Mouse (Mus musculus) gastrocnemius, postnatal 10 days (tissue): Measurements from ENCODE around the gene Itpkb. TPM values are rescaled to one million over a fixed set of nuclear protein-coding genes. Genes with fewer than 3 reads are reported as not detected.

Experiments
- DNase-seq: peaks from one replicate; pipeline ENCODE4 v3.0.0; 2021; ENCODE audit warnings: mixed read lengths
- total RNA-seq, 2 experiments: library from RNA; stranded (reverse); gene quantifications; 2 replicates each; pipeline ENCODE4 v1.2.3; 2021

Itpkb gene
- total RNA-seq, 2 experiments from 2014 or later, result 30.1 to 38.7 TPM

DNA sequence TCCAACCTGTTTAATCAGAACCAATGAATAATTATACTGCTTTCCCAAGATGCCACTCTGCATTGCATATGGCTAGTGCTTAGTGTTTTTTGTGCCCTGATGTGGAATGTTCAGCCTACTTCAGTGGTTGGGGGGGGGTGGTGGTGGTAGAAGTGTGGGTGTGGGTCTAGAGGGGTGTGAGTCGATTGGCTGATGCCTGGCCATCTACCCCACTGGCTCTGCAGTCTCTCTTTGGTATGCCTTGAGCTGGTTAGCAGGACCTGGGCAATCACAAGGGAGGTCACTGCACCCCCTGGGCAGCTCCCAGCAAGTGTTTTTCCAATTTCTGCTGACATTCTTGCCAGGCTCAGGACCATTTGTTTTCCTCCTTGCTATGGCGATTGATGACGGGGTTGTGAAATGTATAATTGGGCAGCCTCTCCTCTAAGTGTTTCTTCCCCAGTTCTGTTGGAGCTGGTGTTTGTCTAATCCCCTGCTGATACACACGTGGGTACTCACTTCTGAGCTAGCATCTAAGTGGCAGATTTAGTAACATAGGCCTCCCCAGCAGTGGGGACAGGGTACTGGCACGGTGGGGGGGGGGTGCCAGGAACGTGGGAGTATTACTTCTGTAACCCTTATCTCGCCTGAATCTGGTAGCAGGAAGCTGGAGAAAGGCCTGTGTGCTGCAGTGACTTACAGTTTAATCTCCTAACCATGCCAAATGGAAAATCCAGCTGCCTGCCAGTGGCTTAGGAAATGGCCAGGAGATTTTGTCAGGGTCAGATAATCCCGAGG lies 13.3 kb downstream of the Itpkb start:
- DNase-seq, result no peak

DNA sequence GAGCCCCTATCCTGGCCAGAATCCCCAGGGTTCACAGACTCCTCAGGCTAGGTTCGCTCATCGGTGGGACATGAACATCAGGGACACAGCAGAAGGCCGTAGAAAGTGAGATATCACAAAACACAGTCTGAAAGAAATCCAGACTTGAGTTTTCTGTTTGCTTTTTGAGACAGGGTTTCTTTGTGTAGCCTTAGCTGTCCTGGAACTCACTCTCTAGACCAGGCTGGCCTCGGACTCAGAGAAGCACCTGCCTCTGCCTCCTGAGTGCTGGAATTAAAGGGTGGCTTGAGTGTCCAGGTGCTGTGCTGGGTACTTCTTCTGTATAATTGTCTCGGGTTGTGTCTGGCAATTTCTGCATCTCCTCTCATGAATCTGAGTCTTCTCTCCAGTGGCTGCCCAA lies 14.8 kb downstream of the Itpkb start:
- DNase-seq, result no peak

DNA sequence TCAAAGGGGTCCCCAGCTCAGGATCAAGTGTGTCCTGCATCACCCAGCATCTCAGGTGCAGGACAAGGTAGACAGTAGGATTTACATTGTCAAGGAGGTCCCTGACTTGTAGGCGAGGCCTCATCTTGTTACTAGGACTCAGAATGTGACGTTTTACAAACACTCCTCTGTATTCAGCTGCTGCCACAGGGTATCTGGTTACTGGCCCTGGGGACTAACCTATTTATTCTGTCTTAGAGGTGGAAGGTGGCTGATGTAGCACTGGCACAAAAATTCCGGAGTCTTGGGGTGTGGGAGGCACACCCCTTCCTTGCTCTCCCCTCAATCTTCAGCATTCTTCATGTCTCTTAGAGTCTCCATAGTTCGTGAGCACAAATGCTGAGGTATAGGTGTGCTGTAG lies 16.8 kb downstream of the Itpkb start:
- DNase-seq, result no peak

DNA sequence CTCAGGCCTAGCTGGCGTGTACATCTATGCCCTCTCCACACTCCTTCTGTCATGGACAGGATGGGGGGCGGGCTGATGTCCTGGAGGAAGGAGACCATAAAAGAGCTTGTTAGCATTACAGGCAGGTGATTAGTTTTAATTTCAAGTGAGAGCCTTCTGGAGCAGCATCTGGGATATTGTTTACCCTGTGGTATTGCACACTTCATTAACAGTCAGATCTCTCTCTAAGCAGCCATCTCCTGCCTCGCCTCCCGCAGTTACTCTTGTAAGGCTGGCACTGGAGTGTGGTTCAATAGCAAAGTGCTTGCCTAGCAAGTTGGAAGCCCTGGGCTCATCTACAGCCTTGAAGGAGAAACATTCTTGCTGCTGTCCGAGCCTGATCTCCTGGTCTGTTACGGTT lies 17.6 kb downstream of the Itpkb start:
- DNase-seq, result no peak

DNA sequence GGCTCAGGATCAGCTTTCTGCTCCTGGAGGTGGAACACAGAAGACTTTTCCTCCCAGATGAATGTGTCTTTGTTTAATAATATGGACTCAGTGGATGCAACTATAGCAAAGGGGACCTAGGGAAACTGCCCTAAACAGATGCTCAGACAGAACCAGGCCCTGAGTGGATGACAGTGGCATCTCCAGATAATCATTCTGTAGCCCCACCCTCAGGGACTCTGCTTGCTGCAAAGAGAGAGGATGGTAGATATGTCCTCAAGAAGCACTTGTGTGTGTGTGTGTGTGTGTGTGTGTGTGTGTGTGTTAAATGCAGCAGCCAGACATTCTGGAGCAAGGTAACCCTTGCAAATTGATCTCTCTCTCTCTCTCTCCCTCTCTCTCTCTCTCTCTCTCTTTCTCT lies 18.8 kb downstream of the Itpkb start:
- no peak for DNase-seq

DNA sequence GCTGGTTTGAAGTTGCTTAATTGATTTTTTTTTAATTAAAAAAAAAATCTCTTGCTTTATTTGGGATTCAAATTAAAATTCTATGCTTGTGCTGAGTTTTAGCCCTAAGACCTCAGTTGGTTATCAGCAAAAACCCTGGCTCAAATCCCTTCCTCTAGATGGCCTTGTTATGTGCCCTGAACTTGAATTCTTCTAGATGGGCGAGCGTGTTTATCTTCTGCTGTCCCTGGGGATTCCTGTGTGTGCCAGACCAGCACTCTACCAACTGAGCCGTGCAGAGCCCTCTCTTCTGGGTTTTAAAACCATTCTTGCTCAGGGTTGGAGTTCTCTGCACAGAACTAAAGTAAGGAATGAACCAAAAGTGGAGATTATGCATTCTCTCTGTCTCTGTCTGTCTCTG lies 22.0 kb downstream of the Itpkb start:
- no peak for DNase-seq

DNA sequence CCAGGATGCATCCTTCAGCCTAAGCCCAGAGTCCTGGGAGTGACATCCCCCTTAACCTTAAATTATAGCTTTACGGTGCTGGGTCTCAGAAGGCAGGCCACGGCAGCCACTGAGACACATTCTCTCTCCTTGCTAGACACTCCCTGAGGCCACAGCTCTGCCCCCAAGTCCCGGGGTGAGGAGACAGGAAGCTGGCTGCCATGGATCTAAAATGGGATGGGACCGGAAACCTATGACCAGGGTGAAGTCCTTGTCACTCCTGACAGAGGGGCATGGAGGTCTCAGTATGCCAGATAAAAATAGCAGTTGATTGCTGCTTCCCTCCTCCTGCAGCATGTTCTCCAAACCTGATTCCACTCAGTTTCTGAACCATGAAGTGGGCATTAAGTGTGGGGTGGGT lies 23.8 kb downstream of the Itpkb start:
- DNase-seq, result no peak

DNA sequence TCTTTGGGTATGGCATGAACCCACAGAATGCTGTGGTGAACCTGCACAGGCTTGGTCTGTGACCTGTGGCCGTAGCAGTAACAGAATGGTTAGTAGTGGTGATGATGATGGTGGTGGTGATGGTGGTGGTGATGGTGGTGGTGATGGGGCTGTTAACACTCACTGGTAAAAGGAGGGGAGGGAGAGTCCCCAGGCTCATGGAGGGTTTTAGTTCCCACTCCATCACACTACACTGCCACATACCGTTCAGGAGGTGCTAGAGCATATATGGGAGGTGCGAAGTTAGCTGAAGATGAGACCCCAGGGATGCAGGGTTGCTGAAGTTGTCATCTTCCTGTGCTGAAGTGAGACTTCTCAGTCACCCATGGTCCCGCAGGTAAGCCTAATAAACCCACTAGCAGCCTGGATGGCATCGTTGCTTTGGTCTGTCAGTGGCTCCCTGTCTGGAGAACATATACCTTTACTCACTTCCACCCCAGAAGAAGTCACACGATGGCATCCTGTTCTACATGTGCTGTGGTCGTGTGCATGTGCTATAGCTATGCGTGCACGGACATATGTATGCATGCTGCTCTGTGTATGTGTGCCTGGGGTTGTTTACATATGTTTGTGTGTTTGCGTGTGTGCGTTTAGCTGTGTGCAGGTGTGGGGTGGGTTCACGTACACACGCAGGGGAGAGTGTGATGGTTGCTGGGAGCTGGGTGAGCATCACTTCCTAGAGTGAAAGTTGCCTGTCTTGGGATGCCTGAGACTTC lies 24.9 kb downstream of the Itpkb start:
- DNase-seq, result no peak

DNA sequence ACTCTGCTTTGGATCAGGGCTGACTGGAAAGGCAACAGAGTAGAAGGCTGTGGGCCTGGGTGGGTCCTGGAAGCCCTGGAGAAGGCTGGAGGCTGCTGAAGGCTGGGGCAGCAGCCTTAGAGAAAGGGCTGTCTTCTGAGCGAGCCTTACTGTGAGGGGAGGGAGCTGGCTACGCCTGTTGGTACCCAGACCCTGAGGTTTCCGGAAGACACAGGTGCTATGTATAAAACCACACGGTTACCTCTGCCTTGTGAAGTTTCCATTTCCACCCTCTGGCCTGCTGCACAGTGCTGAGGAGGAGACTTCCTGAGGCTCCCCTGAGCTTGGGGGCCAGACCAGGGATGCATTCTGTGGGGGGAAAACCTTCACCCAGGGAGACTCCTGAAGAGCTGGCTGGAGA lies 25.9 kb downstream of the Itpkb start:
- DNase-seq, result no peak

DNA sequence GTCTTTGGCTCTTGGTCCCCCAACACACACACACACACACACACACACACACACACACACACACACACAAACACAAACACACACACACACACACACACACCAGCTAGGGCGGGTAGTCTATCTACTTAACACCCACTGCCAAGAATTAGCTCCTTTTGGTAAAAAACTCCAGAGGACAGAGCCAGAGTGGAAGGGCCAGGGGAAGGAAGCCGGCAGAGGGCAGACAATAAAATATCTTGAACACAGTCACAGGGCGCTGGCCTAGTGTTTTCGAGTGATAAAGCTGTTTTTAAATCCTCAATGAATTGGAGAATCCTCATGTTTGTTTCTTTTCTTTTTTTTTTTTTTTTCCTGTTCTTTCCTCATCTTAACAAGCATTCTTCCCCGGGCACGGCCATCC lies 26.6 kb downstream of the Itpkb start:
- no peak for DNase-seq

DNA sequence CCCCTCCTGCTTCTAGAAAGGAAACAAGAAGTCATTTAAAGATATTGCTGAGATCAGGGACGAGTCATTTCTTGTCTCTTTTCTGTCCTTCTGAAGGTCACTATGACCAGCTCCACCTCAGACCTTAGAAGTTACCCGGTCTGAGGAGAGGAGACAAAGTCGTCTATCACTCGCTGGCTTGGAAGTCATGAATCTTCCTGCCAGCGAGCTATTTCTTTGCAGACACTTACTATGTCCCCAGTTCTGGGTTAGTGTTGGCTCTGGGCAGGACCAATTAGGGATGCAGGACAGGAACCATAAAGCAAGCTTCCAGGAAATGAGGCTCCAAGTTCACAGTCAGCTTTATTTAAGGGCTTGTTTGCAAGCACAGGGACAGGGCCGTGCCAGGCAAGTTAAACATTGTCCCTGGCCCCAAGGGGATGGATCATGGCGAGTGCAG lies 27.6 kb downstream of the Itpkb start:
- no peak for DNase-seq

DNA sequence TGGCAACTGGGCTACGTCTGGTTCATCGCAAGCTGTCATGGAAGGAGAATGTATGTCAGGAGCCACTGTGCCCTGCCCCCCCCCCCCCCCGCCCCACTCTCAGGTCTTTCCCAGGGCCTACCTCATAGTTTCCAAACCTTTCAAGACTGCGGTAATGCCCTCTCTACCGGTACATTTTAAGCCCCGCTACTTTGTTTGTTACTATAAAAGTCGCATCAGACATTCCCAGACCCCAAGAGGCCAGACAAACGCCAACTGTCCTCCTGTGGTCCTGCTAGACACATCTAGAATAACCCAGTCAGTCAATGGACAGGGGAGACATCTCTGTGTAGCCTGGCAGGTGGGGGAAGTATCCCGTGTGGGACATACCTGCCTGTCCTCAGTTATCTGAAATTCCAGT lies 28.2 kb downstream of the Itpkb start:
- no peak for DNase-seq

DNA sequence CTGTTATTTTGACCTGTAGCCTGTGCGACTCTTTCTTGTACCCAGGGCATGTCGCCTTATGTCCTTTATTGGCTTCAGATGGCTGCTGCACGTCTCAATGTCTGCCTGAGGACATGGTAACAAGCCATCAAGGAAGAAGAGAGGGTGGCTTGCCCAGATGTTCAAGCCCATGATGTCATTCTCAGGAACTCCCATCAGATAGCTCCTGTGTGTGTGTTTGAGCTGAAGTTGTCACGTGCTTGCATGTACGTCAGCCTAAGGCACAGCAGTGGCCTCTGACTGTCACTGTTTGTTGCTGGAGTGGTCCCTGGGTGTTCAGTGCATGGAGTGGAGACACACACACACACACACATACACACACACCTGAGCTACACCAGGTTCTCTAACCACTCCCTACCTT lies 29.0 kb downstream of the Itpkb start:
- no peak for DNase-seq

DNA sequence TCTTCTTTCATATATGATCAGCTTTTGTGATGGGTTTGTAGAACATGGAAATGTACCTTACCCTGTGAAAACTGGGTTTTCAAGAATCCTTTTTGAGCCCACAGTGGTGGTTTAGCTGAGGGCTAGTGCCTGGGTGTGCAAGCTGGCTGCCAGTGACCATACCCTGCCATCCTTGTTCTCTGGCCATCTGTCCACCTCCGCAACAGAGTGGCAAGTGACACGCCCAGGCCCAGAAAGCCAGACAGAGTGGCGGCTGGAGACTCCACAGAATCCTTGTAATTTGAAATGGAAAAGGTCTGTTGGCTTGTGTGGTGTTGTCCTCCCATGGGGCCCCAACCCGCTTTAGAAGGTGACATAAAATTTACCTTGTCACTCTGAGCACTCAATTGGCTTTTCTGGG lies 31.9 kb downstream of the Itpkb start:
- DNase-seq, result no peak

DNA sequence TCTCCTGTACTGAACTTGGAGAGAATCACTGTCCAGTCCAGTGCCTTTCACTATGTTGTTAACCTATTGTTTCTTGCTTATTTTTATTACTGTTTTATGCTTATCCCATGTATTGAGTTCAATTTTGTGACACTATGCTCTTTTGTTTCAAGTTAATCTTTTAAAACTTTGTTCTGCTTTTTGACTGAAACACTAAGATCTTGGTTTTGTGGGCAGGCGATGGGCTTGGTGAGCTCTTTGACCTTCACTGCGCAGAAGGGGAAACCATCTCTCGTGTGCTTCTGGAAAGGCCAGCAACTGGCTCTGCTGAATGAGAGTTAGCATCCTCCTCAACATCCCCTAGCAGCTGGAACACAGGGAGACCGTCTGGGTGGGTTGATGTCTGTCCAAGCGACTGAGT lies 32.6 kb downstream of the Itpkb start:
- no peak for DNase-seq

DNA sequence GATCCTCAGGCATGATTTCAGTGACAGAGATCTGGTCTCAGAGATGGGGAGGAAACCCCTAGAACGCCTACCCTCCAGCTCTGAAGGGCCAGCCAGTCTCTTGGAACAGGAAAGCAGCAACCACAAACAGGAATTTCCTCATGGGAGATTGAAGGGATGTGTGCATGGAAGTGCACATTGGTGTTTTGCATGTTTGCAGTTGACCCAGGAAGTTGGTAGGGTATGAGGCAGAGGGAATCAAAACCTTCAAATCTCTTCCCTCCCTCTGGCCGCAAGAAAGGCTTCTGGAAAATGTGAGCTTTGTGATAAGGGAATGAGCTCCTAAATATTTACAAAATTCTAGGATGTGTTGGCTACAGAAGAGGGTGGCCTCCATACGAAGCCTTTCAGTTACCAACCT lies 33.0 kb downstream of the Itpkb start:
- DNase-seq, result no peak

DNA sequence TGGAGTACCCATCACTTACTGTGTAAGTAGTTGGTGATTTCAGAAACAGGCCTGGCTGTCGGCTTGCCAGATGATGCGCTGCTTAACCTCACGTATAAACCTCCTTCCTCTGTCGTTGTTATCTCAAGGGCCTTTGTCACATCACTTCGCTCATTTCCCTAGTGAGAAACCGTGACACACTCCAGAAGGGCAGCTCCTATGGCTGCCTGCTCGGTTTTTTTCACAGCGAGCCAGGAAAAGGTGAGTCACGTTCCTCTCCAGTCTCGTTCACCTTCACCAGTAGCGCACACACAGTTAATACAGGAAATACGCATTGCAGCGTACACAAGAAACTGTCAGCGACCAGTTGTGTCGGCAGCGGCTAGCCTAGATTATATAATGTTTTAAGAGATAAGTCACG lies 33.7 kb downstream of the Itpkb start:
- no peak for DNase-seq

DNA sequence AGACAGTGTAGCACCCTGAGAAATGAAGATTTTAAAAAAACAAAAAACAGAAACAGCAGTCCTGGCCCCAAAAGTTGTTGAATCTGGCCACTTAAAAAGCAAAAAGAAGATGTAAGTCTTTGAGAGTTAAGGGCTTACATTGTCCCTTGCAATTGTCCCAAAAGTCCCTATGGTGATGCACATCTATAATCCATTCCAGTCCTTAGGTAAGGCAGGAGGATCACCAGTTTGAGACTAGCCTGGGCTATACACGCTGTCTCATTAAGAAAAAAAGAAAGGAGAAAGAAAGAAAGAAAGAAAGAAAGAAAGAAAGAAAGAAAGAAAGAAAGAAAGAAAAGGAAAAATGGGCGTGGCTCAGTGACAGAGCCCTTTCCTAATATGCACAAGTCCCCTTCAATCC lies 34.4 kb downstream of the Itpkb start:
- DNase-seq, result no peak

DNA sequence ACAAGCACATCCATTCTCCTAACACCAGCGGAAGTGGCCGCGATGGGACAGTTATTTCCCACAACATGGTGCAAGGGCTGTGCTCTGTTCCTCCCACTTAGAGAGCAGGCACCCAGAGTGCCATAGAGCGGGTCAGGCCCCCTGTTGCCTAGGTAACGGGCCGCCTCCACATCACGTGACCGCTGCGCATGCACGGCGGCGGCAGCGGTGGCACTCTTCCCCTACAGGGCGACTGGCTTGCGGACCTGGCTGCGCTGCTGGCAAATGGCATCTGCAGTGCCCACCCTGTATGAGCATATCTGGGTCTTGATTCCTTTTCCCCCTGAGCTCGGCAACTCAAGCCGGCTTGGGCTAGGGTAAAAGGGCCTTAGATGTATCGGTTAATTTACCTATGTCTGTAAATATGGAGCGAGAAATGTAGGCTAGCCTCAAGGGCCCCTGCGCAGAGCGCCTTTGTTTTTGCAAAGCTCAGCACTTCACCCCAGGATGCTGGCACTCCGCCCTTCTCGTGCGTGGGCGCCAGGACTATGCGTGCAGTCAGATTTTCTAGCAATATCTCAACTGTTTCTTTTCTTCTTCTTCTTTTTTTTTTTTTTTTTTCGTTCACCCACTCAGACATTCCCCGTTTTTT lies 35.0 kb downstream of the Itpkb start:
- DNase-seq, result peak; percentile 87

DNA sequence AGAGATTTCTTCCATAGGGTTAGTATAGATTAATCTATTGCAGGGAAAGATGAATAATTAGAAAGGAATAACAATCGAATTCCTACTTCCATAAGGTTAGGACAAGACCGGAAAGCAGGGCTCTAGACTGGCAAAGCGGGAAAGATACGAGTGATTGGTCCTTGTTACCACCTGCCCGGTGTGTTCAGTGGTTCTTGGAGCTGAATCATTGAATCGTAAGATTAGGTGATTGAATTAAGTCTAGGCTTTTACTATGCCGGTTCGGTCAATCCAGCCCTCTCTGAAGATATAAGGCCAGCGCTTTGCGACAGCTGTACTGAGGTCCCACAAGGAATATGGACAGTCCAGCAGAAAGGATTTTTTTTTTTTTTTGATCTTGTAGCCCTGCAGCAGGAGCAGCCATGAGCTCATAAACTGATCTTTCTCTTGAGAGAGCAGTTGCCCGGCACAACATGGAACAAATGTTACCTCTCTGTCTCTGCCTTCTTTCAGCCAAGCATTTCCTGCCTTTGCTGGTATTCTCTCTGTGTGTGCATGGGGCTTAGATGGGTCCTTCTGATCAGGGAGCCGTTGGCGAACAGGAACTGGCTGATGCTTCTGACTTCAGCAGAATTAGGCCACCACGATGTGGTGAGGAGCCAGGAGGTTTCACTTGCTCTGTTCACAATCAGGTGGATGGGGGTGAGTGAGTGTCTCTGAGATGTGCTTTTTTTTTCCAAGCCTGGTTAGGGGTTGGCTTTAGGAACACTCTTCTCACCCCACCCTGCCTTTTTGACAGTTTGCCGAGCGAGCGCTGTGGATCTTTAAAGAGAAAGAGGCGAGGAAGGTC lies 35.9 kb downstream of the Itpkb start:
- peak; percentile 33 for DNase-seq

DNA sequence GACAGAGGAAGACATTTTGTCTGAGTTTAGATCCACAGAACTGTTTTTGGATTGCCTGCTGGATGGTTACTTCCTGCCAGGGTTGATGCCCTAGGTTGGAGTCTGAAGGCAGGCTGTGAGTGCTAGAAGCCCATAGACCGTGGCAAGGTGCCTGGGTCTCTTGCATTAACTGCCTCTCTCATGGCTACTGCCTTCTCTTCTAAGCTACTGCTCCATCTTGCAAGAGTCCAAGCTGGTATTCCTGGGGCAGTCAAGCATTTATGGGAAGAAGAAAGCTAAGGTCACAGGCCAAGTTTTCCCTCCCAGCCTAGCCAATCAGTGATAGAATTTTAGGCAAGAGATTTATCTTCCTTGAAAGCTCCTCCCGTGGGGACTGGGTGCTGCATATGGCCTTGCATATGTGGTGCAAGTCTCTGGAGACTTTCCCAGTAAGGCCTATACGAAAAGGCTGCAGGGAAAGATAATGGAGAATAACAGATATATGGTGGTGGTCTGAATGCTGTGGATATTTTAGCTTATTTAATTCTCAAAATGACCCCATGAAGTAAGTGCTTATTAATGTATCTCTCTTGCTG lies 36.8 kb downstream of the Itpkb start:
- DNase-seq, result no peak

DNA sequence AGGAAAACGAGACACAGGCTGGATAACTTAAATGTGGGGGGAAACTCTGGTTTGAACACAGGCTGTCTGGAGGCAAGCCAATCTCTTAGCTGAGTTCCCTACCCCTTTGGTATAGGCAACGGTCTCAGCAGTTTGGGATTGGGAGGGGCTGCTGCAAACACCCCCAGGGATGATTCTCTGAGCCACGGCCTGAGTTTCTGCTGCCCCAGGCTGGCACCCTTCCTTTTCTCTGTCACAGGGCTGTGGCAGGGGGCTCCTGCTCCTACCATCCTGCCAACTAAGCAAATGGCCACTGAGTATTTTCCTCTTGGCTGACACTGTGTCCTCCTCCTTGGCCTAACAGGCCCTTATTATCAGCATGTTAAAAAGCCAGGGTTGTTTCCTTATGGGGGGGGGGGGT lies 37.3 kb downstream of the Itpkb start:
- DNase-seq, result no peak
